Mouse (Mus musculus): ENCODE measurements around the gene Blzf1. TPM values are rescaled to one million over a fixed set of nuclear protein-coding genes. Genes with fewer than 3 reads are reported as not detected.

The Blzf1 gene
- total RNA-seq (2021): 10 to 100 TPM; 26.2 to 28.5 TPM

DNA sequence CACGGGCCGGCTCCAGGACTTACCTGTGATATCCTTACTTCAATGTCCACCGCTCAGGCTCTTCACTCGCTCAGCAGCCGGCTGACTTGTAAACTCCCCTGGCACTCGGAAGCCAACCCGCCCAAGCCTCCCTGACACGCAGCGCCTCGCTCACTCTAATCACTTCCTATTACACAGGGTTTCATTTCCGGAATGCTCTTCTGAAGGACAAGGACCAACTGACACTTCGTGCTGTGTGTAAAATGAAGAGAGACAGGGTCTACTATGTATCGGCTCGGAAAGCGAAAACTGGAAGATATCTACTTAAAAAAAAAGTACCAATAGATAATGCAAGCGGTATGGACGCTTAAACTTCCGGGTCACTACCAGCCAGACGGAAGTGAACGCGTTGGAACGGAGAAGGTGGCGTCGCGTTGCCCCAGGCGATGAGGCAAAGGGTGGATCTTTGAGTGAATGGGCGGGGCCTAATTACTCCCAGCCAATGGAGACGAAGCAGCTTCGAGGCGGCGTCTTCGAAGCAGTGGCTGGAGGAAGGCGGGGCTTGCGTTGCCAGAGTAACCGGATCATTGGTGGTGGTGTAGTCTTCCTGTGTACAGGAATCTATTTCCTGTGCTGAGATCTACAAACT lies at the start of gene Blzf1:
Gene Blzf1 (minus strand): TSS at position 366 of the 628 bp plus-strand sequence.
- intact Hi-C loops (cut with DNase I): no loop called here
- DNase-seq (ENCODE audit: low spot score in 2 of 2): peak; percentile 97 to 99

DNA sequence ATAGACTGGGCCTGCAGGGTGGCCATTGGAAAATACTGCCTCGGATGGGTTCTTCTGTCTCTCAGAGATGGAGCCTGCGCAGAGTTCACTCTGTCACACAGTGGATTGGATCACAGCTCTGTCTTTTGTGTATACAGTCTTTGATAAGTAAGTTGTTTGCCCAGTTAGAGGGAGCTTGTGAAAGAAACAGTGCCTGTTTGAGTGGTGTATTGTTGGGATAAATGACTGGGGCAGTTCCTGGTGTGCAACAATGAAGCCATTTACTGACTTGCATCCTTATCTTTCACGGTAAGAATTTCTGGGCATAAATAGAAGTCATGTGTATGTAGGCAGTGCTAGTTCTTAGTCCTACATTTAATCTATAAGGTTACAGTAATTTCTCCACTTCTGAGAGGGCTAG lies 46.2 kb upstream of the Blzf1 start:
- DNase-seq (ENCODE audit: low spot score in 2 of 2): no peak
- intact Hi-C loops (cut with DNase I): no loop called here

DNA sequence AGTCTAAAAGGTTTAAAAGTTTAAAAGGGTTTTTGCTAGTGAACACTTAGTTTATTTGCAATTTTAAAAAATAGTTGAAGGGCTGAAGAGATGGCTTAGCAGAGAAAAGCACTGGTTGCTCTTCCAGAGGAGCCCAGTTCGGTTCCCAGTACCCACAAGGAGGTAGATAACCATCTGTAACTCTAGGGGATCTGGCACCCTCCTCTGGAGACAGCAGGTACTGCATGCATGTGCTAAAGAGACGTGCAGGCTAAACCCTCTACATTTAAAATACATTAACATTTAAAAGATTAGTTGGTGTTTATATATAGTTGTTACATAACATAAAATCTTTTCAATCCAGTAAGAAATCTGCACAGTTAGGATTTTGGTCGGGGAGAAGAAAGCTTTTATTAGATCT lies 34.9 kb upstream of the Blzf1 start:
- intact Hi-C loops (cut with DNase I): no loop called here
- DNase-seq (ENCODE audit: low spot score in 2 of 2): no peak

DNA sequence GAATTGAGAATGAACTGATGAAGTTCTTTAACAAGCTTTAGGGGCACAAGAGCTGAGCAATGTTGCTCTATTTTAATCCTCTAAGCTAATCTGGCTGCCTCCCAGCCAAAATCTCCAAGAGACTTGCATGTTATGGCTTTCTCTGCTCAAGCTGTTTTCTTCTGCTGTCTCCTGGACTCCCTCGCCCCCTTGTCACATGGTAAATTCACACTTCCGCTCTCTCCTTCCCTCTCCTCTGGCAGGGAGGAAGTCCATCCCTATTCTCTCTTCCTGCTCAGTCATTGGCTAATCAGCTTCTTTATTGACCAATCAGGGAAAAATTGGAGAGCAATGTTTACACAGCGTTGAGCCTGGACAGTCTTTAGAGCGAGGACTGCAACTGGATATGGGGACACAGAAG lies 28.6 kb upstream of the Blzf1 start:
- intact Hi-C loops (cut with DNase I): no loop called here
- peak in 1 of 2 experiments; percentile 88 for DNase-seq (ENCODE audit: low spot score in 2 of 2)

DNA sequence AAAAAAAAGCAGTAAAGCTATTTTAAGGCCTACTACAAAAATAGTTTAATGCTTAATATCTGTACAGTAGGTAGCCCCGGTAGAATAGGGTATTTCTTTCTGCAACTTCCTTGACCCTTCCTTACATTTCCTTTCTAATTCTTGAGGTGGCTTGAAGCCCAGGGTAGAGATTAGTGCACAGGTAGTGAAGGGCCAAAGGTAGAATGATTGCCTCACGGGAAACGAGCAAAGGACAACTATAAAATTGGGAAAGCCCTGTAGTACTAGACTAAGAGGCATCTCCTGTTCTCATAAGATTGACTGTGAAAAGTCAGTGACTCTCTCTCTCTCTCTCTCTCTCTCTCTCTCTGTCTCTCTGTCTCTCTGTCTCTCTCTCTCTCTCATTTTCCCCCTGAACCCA lies 28.1 kb upstream of the Blzf1 start:
- intact Hi-C loops (cut with DNase I): no loop called here
- DNase-seq (ENCODE audit: low spot score in 2 of 2): no peak

DNA sequence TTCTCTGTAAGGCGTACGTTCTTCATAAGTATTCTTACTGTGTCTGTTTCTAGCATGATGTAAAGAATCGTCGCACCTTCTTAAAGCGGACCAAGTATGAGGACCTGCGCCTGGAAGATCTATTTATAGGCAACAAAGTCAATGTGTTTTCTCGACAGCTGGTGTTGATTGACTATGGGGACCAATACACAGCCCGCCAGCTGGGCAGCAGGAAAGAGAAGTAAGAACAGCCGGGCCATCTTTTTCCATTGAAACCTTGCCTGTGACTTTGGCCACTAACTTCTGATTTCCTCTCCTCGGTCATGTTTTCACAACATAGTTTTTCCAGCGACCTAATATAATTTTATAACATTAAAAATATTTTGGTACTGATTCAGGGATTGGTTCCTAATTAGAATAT lies 25.3 kb upstream of the Blzf1 start:
- DNase-seq (ENCODE audit: low spot score in 2 of 2): no peak
- intact Hi-C loops (cut with DNase I): no loop called here

DNA sequence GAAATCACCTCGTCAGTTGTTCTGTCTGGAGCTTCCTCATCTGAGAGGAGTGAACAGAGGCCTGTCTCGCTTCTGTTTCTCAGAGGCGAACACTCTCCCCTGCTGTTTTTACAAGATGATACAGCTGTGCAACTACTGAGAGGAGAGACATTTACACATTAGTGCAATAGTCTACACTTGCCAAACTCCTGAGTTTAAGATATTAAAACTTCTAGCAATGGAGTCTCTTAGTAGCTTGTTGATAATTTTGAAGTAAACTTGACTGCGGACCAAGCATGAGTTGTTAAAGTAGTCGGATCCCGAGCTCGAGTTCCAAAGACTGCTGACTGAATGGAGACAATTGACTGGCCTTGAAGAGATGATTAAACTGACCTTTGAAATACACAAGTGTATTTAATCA lies 20.5 kb upstream of the Blzf1 start:
- intact Hi-C loops (cut with DNase I): no loop called here
- no peak for DNase-seq (ENCODE audit: low spot score in 2 of 2)

DNA sequence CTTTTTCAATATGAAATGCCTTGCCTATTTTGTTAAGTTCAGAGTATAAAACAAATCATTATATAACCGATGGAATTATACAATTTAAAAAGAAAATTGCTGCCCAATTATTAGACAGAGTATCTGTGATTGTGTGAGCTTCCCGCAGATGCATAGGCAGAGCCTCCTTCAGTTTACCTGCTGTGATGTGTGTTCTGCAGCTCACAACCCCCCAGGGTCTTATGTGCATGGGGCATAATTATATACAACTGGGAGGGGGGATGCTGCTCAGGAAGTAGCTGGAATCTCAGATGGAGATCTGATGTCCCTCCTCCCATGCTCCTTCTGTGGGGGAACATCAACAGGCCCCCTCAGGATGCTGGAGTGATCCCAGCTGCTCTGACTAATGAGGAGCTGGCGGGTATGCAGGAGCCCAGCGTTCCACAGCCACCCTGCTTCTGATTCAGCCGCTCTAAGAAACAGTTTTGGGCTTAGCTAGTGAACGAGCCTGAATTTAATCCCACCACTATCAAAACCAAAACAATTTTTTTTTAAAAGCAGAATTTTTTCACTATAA lies 19.4 kb upstream of the Blzf1 start:
- peak; percentile 60 to 76 for DNase-seq (ENCODE audit: low spot score in 2 of 2)
- intact Hi-C loops (cut with DNase I): no loop called here

DNA sequence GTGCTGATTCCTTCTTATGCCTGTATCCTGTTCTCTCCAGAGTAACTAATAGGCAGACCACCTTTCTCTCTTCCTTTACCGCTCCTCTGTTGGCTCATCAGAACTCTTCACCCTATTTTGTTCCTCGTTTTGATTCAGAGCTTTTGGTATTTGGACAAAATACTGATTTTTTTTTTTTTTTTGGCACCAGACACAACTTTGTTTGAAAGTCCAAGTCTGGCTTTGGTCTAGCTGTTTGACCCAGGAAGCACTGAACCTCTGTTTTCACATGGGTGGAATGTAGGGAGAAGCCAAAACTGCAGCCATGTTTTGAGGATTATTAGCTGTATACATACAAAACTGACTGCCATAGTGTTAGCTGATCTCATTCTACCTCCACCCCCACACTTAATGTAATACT lies 17.6 kb upstream of the Blzf1 start:
- intact Hi-C loops (cut with DNase I): no loop called here
- no peak for DNase-seq (ENCODE audit: low spot score in 2 of 2)

DNA sequence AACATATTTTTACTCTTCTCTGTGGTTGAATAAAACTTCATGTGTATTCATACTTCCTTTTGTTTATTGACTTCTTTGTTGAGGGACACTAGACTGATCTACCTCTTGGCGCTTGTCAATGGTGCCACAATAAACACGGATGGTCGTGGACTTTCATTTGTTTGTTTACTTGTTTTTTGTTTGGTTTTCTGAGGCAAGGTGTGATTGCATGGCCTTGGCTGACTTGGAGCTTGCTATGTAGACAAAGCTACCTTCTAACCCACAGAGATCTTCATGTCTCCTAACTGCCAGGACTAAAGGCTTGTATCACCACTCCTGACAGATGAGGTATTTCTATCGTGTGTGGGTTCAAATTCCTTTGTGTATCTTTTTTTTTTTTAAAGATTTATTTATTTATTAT lies 16.9 kb upstream of the Blzf1 start:
- intact Hi-C loops (cut with DNase I): no loop called here
- no peak for DNase-seq (ENCODE audit: low spot score in 2 of 2)

DNA sequence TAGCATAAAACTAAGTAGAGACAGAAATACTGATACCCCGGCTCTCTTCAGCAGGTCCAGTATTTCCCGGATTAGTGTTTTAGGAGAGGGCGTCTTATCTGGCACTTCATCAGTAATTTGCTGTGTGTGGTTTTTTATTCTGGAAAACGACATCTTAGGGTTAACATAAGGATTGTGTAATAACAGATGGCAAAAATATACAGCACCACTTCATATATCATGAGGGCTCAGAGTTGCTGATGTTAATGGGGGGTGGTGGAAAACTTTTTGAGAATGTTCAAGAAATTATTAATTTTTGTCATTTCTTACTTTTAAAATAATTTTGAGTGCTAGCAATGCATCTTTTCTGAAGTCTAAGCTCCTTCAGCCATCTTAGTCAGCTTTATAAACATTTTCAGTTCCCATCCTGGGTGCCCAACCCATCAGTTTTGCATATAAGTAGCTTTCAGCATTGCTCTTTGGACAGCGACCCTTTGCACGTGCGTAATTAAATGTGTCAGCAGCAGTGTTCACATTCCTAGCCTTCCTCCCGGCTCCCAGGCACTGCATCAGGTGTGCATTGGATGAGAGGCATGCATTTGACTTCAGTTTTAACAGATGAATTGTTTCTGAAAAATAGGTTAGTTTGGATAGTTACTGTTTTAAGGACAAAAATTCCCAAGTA lies 15.8 kb upstream of the Blzf1 start:
- DNase-seq (ENCODE audit: low spot score in 2 of 2): no peak
- intact Hi-C loops (cut with DNase I): no loop called here

DNA sequence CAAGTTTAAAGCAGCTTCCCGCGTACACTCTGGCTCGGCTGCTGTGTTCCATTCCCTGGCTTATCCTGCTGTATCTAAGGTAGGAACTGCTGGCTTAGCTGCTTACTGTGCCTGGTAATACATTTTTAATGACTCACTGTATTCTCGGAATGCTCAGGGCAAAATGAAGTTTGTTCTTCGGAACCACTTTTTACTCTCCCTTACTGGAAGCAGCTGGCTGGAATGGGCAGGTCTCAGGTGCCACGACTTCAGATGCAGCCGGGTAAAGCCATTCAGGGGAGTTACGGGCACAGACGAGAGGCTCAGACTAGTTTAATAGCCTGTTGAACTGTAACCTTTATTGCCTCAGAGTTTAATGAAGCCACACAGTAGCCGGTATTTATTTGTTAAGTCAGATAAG lies 14.1 kb upstream of the Blzf1 start:
- DNase-seq (ENCODE audit: low spot score in 2 of 2): no peak
- intact Hi-C loops (cut with DNase I): no loop called here

DNA sequence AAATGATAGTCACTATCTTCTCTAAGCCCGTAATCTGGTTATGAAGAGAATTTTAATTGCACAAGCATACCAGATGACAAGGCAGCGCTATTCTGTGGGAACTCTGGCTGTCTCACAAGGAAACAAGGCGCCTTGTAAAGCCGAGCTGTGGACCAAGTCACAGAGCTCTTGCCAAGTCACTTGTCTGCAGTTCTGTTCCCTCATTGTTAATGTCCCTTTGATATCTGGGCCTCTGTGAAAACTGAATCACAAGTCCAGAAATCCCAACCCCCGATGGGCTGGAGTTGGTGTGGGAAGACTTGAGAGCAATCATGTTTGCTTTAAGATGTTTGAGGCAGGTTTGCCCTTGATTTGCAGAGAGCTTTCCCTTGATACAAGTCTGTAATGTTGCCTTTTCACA lies 13.4 kb upstream of the Blzf1 start:
- intact Hi-C loops (cut with DNase I): no loop called here
- peak in 1 of 2 experiments; percentile 60 for DNase-seq (ENCODE audit: low spot score in 2 of 2)

DNA sequence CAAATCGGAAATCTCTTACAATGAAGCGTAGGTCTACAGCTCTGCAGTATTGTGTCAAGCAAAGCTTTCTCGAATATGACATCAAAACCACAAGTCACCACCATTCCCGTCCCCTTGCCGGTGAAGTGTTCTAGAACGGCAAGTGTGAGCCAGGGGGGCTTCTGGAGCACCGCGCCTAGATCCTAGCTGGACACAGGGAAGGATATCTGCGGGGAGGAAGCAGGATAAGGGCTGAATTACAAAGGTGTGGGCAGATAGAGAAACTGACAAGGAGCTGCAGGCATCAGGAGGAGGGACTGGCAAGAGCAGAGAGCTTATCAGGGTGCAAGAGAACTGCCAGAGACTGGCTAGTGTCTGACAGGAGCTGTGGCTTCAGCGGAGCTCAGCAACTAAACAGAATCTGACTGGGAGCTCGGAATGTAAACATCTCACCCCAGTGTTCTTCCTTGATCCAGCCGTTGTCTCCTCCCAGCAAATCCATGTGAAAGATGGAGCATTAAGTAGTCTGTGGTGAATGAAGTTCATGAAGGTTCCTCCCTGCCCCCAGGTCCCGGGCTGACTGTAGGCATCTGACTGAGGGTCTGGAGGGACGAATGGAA lies 12.4 kb upstream of the Blzf1 start:
- DNase-seq (ENCODE audit: low spot score in 2 of 2): no peak
- intact Hi-C loops (cut with DNase I): loop anchor here (5.0 kb wide), 2 partner anchors 118 to 718 kb away; no protein-coding TSS in a partner anchor

DNA sequence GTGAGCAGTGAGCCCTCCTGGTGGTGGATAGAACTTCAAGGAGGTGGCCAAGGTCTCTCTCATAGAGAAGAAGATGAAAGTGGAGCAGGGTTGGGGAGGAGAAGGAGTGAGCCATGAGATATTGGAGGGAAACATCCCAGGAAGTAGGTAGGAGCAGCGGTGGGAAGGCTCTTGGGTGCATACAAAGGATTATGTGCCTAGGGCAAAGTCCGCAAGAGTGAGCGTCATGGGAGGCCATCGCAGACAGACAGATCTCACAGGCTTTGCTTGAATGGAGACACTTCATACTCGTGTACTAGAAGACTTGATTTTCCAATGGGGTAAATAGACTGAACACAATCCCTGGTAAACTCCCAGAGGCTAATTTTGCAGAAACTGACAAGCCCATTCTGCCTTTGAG lies 11.2 kb upstream of the Blzf1 start:
- intact Hi-C loops (cut with DNase I): loop anchor here (5.0 kb wide), 2 partner anchors 119 to 719 kb away; no protein-coding TSS in a partner anchor
- DNase-seq (ENCODE audit: low spot score in 2 of 2): no peak

DNA sequence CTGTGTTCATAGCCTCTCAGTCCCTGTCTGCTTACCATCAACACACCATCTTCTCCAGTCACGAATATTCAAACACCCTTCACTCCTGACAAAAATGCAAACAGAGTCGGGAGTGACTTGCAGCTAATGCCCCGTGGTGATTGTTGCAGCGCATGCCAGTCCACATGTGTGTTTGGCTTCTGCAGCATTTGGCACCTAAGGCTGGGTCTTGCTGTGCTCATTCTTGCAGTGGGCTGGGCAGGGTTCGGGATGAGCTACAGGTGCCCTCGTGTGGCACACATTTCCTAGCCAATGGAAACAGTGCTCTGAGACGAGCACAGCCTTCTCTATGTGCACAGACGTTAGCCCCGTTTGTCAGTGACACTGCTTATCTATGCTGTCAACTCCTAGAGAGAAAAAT lies 10.0 kb upstream of the Blzf1 start:
- intact Hi-C loops (cut with DNase I): loop anchor here (2.0 to 5.0 kb wide), 4 partner anchors 120 to 804 kb away; no protein-coding TSS in a partner anchor

DNA sequence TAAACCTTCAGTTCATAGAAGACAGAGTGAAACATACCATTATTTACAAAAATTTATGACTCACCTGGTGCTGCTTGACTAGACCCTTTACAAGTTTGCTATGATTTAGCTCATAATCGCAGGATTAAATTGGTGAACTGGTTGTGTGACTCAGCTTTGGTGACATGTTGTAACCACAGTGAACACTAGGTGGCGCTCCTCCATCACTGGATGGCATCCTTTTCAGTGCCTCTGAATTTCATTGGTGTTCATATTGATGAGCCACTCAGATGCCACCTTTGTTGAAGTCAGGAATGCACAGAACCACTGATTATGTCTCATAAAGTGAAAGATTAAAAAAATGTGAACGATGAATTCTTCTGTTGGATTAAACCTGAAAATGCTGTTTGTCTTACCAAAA lies 9.4 kb upstream of the Blzf1 start:
- intact Hi-C loops (cut with DNase I): loop anchor here (2.0 to 5.0 kb wide), 4 partner anchors 121 to 804 kb away; no protein-coding TSS in a partner anchor
- peak; percentile 83 to 85 for DNase-seq (ENCODE audit: low spot score in 2 of 2)

More for the DNA sequence above, 10.0 kb upstream of the Blzf1 start:
- no peak for DNase-seq (ENCODE audit: low spot score in 2 of 2)

DNA sequence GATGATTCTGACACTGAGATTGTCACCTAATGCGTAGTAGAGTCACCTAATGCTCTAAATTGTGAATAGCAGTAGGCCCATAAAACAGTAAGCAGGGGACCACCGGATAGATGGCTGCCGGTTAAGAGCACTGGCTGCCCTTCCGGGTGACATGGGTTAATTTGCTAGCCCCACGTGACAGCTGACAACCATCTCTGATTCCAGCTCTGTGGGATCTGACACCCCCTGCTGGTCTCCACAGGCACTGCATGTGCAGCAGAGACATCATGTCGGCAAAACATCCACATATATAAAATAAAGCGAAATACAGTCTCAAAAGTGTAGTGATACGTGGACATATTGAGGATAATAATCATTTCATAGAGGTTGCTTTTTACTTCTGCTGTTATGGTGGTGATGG lies 8.0 kb upstream of the Blzf1 start:
- intact Hi-C loops (cut with DNase I): loop anchor here (5.0 kb wide), 2 partner anchors 122 to 722 kb away; no protein-coding TSS in a partner anchor
- peak in 1 of 2 experiments; percentile 26 for DNase-seq (ENCODE audit: low spot score in 2 of 2)

DNA sequence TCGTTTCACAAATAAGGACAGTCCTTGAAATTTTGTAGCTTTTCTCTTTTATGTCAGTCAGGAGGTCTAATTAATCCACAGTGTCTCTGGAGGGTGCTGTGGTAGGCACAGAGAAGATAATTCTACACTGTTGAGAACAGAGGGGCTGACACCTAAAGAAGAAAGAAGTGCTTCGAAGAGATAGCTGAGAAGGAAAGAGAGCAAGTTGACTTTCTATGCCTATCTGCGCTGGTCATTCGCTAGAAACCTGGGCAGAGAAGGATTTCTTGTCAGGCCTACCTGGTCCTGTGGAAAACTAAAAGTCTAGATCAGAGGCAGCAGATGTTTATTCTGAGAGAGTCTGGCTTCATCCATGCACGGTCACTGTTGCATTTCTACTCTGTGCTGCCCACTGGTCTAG lies 6.8 kb upstream of the Blzf1 start:
- DNase-seq (ENCODE audit: low spot score in 2 of 2): no peak
- intact Hi-C loops (cut with DNase I): no loop called here

DNA sequence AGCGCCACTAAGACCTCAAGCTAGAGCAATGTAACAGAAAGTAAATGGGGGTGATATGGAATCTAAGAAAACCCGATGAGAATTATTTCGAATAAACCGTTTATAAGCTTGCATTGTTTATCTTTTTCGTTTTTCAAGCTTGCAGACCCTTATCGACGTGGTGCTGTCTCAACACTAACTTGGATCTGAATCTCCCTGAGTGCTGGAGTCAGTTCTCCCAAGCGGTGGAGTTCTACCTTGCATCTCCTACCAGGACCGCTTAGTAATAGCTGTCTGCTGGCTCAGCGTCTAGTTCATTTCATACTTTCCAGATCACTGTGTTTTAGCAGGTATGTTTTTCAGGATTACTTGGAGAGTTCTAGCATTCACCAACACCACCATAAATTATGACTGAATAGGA lies 633 bp upstream of the Blzf1 start:
- no peak for DNase-seq (ENCODE audit: low spot score in 2 of 2)

DNA sequence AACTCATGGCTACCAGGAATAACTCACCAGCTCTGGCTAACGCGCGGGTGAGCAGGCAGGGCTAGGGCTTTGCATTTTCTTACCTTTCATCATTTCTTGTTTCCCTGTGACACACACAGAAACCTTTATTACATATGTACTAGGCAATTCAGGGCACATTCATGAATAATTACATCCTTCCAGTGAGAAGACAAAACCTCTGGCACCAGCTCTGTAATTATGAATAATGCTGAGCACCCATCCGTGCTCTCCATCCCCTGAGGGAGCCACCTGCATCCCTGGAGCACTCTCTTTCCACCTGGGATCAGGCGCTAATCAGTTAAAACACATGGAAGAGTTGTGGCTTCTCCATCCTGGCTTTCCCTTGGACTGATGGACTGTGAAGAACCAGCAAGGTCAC lies 3.5 kb downstream of the Blzf1 start, which contains the start of gene Nme7:
Gene Nme7 (plus strand): TSS at position 301 of the 400 bp plus-strand sequence.
- intact Hi-C loops (cut with DNase I): no loop called here
- DNase-seq (ENCODE audit: low spot score in 2 of 2): no peak

More for the DNA sequence above, 633 bp upstream of the Blzf1 start:
- intact Hi-C loops (cut with DNase I): no loop called here

All from left cerebral cortex, postnatal 25 days (tissue).